Mouse (Mus musculus): ENCODE data around the gene Setd5.

- no peak for TF ChIP-seq CTCF (IDR thresholded peaks at IDR 0.05; ENCODE audit: borderline replicate concordance, extremely low read depth, insufficient read depth, insufficient read length)
- no peak for TF ChIP-seq POLR2A (IDR thresholded peaks at IDR 0.05; ENCODE audit: borderline replicate concordance, extremely low read depth, insufficient read depth, insufficient read length, poor library complexity, severe bottlenecking)
Observed at GRCm38 (mm10) chr6:113194517-113194840, 117.3 kb downstream of the Setd5 start.

All from brain, embryonic 14.5 days (tissue).